Mouse (Mus musculus): Measurements from ENCODE around the gene Npb.

DNA sequence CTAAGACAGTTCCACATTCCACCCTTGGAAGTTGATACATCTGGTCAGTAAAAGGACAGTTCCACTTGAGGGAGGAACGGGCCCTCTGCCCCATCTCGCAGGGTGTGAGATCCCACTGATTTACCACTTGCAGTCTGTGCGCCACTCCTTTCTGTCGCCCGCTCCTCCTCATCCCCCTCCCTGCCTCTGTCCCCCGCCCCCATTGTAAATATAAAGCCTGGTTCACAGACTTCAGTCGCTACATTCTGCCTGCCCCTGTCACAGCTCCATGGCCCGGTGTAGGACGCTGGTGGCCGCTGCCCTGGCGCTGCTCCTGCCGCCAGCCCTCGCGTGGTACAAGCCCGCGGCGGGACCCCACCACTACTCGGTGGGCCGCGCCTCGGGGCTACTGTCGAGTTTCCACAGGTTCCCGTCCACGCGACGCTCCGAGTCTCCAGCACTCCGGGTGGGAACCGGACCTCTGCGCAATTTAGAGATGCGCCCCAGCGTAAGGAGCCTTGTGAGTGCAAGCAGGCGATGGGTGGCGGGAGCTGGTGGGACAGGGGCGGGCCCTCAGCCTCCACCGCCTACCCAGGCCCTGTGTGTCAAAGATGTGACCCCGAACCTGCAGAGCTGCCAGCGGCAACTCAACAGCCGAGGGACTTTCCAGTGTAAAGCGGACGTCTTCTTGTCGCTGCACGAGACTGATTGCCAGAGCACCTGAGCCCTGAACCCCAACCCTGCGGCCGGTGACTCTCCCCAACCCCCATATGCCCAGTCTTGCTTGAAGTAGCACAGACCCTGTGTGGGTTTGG lies at the start of gene Npb:
- TF ChIP-seq CTCF (IDR thresholded peaks at IDR 0.05; ENCODE audit: insufficient read depth, low read length) = no peak
- no peak for TF ChIP-seq POLR2A (IDR thresholded peaks at IDR 0.05; ENCODE audit: borderline replicate concordance, extremely low read depth, low read depth, low read length)

Data from lung, adult 2 months (tissue).